Mouse (Mus musculus) midbrain, embryonic 13.5 days (tissue): ENCODE measurements around the gene Olfr1276. TPM values are rescaled to one million over a fixed set of nuclear protein-coding genes. Genes with fewer than 3 reads are reported as not detected.

Experiments used
- ATAC-seq: fragments of 200-750 bp; cut with Nextera tagmentation; 2 replicates; pipeline ENCODE4 v1.8.0; 2017; ENCODE audit warnings: mild to moderate bottlenecking, moderate TSS enrichment, moderate library complexity
- H3K27ac ChIP-seq: fragments of 300-500 bp; sonication (generic); 2 replicates; pipeline ENCODE4 v1.5.1; 2015; ENCODE audit warnings: inconsistent platforms, mild to moderate bottlenecking, moderate library complexity
- H3K27me3 ChIP-seq: fragments of 300-500 bp; sonication (generic); 2 replicates; pipeline ENCODE4 v1.6.1; 2015; ENCODE audit warnings: mild to moderate bottlenecking, inconsistent platforms
- H3K36me3 ChIP-seq: fragments of 300-500 bp; sonication (generic); 2 replicates; pipeline ENCODE4 v1.6.1; 2015; ENCODE audit warnings: mild to moderate bottlenecking, inconsistent platforms
- H3K4me1 ChIP-seq: fragments of 300-500 bp; sonication (generic); replicated peaks from 2 replicates; pipeline ENCODE4 v1.6.1; 2015; ENCODE audit warnings: inconsistent platforms
- H3K4me2 ChIP-seq: fragments of 300-500 bp; sonication (generic); replicated peaks from 2 replicates; pipeline ENCODE4 v1.6.1; 2015; ENCODE audit warnings: moderate library complexity, mild to moderate bottlenecking, inconsistent platforms
- H3K4me3 ChIP-seq: fragments of 300-500 bp; sonication (generic); replicated peaks from 2 replicates; pipeline ENCODE4 v1.5.1; 2015; ENCODE audit warnings: mild to moderate bottlenecking, inconsistent platforms
- H3K9ac ChIP-seq: fragments of 300-500 bp; sonication (generic); replicated peaks from 2 replicates; pipeline ENCODE4 v1.6.1; 2015; ENCODE audit warnings: mild to moderate bottlenecking, inconsistent platforms
- H3K9me3 ChIP-seq: fragments of 300-500 bp; sonication (generic); 2 replicates; pipeline ENCODE4 v1.6.1; 2016; ENCODE audit warnings: mild to moderate bottlenecking, inconsistent platforms
- WGBS: fragments of 180-500 bp; shearing (Covaris S2); methylation state at CpG from one replicate; pipeline ENCODE4 v1.1.7; 2015; 5-methylcytosine and 5-hydroxymethylcytosine counted together
- polyA plus RNA-seq: library from polyadenylated mRNA; unstranded; fragments of >200 nt; fragmentation: Nextera tagmentation; extraction: Ambion mirVana; gene quantifications from 2 replicates; pipeline ENCODE4 v1.2.1, GENCODE M21; 2015

Olfr1276 gene
- not detected in 2 replicates for polyA plus RNA-seq

DNA sequence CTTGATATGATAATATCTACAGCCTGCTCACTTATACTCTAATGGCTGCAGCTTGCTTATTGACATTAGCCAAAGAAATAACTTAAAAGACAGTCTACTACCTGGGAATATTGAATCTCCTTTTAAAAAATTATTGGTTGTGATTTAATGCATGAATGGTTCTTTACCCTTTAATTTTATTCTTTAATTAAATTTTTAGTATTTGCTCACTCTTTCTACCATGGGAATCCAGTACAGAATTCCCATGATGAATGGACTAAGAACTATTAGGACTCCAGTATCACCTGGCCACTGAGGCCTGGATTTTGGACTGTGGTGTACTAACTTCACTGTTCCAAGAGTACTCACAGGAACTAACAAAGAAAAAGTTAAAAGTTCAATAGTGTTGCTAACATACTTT lies at the start of gene Olfr1276:
Gene Olfr1276, plus strand, starts transcription at position 301 of the 400 bp plus-strand sequence.
- no peak for ATAC-seq
- H3K9ac ChIP-seq, result no peak within 1 kb of the TSS
- H3K4me1 ChIP-seq, result no peaks in the 10 kb centered on the region
- H3K27ac ChIP-seq, result no peak within 1 kb of the TSS
- H3K36me3 ChIP-seq, result no peaks in the 10 kb centered on the region
- H3K9me3 ChIP-seq, result no peaks in the 10 kb centered on the region
- H3K4me3 ChIP-seq, result no peak within 1 kb of the TSS
- H3K27me3 ChIP-seq, result no peaks in the 10 kb centered on the region
- H3K4me2 ChIP-seq, result no peak within 1 kb of the TSS

DNA sequence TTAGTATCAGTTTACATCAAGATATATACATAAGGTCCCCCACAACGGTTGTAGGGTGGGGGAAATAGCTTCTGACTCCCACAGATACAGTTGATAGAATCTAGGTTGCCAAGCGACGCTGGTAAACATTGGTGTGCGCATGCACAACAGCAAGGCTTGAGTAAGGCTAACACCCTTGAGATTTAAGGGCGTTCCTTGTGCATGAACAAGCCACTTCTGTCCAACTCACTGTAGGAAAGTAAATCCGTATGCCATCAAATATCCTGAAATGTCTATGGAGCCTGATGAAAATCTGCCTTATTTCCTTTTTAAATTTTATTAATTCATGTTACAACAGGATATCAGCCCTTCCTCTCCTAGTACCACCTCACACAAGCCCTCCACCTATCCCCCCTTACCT lies 24.8 kb upstream of the Olfr1276 start, which contains the start of gene 4930430A15Rik:
Gene 4930430A15Rik, minus strand, starts transcription at position 101 of the 400 bp plus-strand sequence.
- Histone ChIP-seq H3K9me3 (no peaks in the 10 kb centered on the region), H3K27ac (no peak within 1 kb of the TSS), H3K36me3 (no peaks in the 10 kb centered on the region), H3K27me3 (no peaks in the 10 kb centered on the region), H3K4me1 (no peaks in the 10 kb centered on the region), H3K9ac (no peak within 1 kb of the TSS), H3K4me2 (no peak within 1 kb of the TSS), H3K4me3 (no peak within 1 kb of the TSS)
- no peak for ATAC-seq
- WGBS, result 86% methylated on average over 6 of the region's 6 CpGs

- H3K9me3 ChIP-seq, result no peaks in the 10 kb centered on the region
Observed at GRCm38 (mm10) chr2:111235186-111235585, 19.1 kb upstream of the Olfr1276 start, which contains the start of gene Olfr1275. Gene Olfr1275, minus strand, starts transcription at chr2:111235286.

DNA sequence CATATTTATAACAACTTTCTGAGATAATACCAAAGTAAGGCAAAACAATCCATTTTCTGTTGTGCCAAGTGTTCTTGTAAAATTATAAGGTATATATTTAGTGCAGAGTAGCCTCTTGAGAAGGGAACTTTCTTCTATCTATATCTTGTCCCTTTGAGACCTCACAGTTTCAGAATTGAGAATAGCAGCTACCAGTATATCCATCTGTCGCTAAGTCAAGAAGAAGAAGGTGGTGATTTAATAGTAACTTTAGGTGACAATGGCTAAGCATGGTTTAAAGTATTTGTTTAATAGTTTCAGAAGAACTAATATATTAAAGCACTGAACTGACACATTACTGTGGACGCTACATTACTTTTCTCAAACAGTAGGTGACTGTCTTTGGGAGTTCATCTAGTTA lies 19.7 kb downstream of the Olfr1276 start, which contains the start of gene Olfr1277:
Gene Olfr1277, minus strand, starts transcription at position 101 of the 400 bp plus-strand sequence.
- ATAC-seq, result no peak
- H3K4me2 ChIP-seq, result no peak within 1 kb of the TSS
- H3K9ac ChIP-seq, result no peak within 1 kb of the TSS
- H3K4me3 ChIP-seq, result no peak within 1 kb of the TSS
- WGBS, result 84% methylated on average over 2 of the region's 2 CpGs
- H3K27ac ChIP-seq, result no peak within 1 kb of the TSS
- no peaks in the 10 kb centered on the region for H3K27me3 ChIP-seq
- no peaks in the 10 kb centered on the region for H3K9me3 ChIP-seq
- no peaks in the 10 kb centered on the region for H3K36me3 ChIP-seq
- no peaks in the 10 kb centered on the region for H3K4me1 ChIP-seq

More at GRCm38 (mm10) chr2:111235186-111235585, 19.1 kb upstream of the Olfr1276 start, which contains the start of gene Olfr1275:
- H3K4me1 ChIP-seq, result no peaks in the 10 kb centered on the region
- no peak for ATAC-seq
- H3K27me3 ChIP-seq, result no peaks in the 10 kb centered on the region
- no peak within 1 kb of the TSS for H3K4me3 ChIP-seq
- no peak within 1 kb of the TSS for H3K4me2 ChIP-seq
- WGBS, result 82% methylated on average over 1 of the region's 1 CpGs
- no peak within 1 kb of the TSS for H3K9ac ChIP-seq
- no peak within 1 kb of the TSS for H3K27ac ChIP-seq
- no peaks in the 10 kb centered on the region for H3K36me3 ChIP-seq

DNA sequence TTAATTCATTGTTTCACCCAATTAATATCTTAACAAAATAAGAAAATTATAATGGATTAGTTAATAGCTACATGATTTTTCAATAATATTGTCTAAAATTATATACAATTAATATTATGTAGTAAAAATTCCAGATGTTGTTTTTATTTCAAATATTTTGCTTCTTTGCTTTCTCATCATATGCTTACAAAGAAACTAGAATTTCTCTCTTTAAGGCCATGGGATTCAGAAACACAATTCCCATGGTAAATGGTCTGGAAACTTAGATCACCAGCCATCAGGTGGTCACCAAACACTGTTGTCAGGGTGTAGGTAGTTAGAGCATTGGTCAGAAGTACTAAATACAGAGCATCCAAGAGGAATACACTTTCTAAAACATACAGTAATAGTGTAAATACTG lies 35.5 kb downstream of the Olfr1276 start, which contains the start of gene Olfr1278:
Gene Olfr1278, plus strand, starts transcription at position 301 of the 400 bp plus-strand sequence.
- Histone ChIP-seq H3K36me3 (no peaks in the 10 kb centered on the region), H3K9ac (no peak within 1 kb of the TSS), H3K4me3 (no peak within 1 kb of the TSS), H3K27me3 (no peaks in the 10 kb centered on the region), H3K4me1 (no peaks in the 10 kb centered on the region), H3K9me3 (no peaks in the 10 kb centered on the region), H3K27ac (no peak within 1 kb of the TSS), H3K4me2 (no peak within 1 kb of the TSS)
- ATAC-seq, result no peak

- no peaks in the 10 kb centered on the region for H3K4me1 ChIP-seq
- H3K4me2 ChIP-seq, result no peak overlapping the region
- no peaks in the 10 kb centered on the region for H3K36me3 ChIP-seq
- H3K9ac ChIP-seq, result no peak overlapping the region
- H3K9me3 ChIP-seq, result no peaks in the 10 kb centered on the region
- ATAC-seq, result no peak
- no peak overlapping the region for H3K27ac ChIP-seq
- no peak overlapping the region for H3K4me3 ChIP-seq
- H3K27me3 ChIP-seq, result no peaks in the 10 kb centered on the region
Observed at GRCm38 (mm10) chr2:111298541-111298940, 44.2 kb downstream of the Olfr1276 start.

- ATAC-seq, result no peak
- H3K4me2 ChIP-seq, result no peak within 1 kb of the TSS
- no peak within 1 kb of the TSS for H3K27ac ChIP-seq
- no peaks in the 10 kb centered on the region for H3K9me3 ChIP-seq
- H3K27me3 ChIP-seq, result no peaks in the 10 kb centered on the region
- no peaks in the 10 kb centered on the region for H3K36me3 ChIP-seq
- H3K4me3 ChIP-seq, result no peak within 1 kb of the TSS
- H3K4me1 ChIP-seq, result no peaks in the 10 kb centered on the region
- no peak within 1 kb of the TSS for H3K9ac ChIP-seq
Observed at GRCm38 (mm10) chr2:111300374-111300773, 46.1 kb downstream of the Olfr1276 start, which contains the start of gene Olfr1279. Gene Olfr1279, plus strand, starts transcription at chr2:111300635.

Other genes starting within 250 kb of the Olfr1276 start
- not detected in 2 replicates for gene Gm13941, start 148.5 kb upstream of the Olfr1276 start, polyA plus RNA-seq
- not detected in 2 replicates for gene Gm15130, start 101.6 kb upstream of the Olfr1276 start, polyA plus RNA-seq
- gene 4930430A15Rik, start 24.9 kb upstream of the Olfr1276 start, polyA plus RNA-seq, result not detected in 2 replicates
- gene Olfr1275, start 19.2 kb upstream of the Olfr1276 start, polyA plus RNA-seq, result not detected in 2 replicates
- not detected in 2 replicates for gene Olfr1277, start 19.6 kb downstream of the Olfr1276 start, polyA plus RNA-seq
- not detected in 2 replicates for gene Olfr1278, start 35.6 kb downstream of the Olfr1276 start, polyA plus RNA-seq
- gene Olfr1279, start 46.1 kb downstream of the Olfr1276 start, polyA plus RNA-seq, result not detected in 2 replicates
- not detected in 2 replicates for gene Olfr1280, start 59.5 kb downstream of the Olfr1276 start, polyA plus RNA-seq
- not detected in 2 replicates for gene Olfr1281, start 72.0 kb downstream of the Olfr1276 start, polyA plus RNA-seq
- not detected in 2 replicates for gene Olfr1282, start 81.6 kb downstream of the Olfr1276 start, polyA plus RNA-seq
- gene Olfr1283, start 112.3 kb downstream of the Olfr1276 start, polyA plus RNA-seq, result not detected in 2 replicates
- gene Olfr1284, start 121.0 kb downstream of the Olfr1276 start, polyA plus RNA-seq, result not detected in 2 replicates
- not detected in 2 replicates for gene Olfr1286, start 168.6 kb downstream of the Olfr1276 start, polyA plus RNA-seq
- not detected in 2 replicates for gene Olfr1287, start 194.6 kb downstream of the Olfr1276 start, polyA plus RNA-seq
- not detected in 2 replicates for gene Olfr1288, start 219.6 kb downstream of the Olfr1276 start, polyA plus RNA-seq
- not detected in 2 replicates for gene Olfr1289, start 226.3 kb downstream of the Olfr1276 start, polyA plus RNA-seq
- gene Olfr1290, start 239.3 kb downstream of the Olfr1276 start, polyA plus RNA-seq, result not detected in 2 replicates
- not detected in 2 replicates for gene Olfr1291-ps1, start 242.7 kb downstream of the Olfr1276 start, polyA plus RNA-seq